Mouse (Mus musculus) ES-Bruce4 (cell line): ENCODE results near the gene Prelp.

Experiments
- CTCF ChIP-seq: IDR thresholded peaks from one replicate; pipeline ENCODE4 v1.8.1; 2011; ENCODE audit warnings: low read depth, low read length
- POLR2A ChIP-seq: IDR thresholded peaks from one replicate; pipeline ENCODE4 v1.8.1; 2011; ENCODE audit warnings: low read length; ENCODE audit not compliant: insufficient read depth

DNA sequence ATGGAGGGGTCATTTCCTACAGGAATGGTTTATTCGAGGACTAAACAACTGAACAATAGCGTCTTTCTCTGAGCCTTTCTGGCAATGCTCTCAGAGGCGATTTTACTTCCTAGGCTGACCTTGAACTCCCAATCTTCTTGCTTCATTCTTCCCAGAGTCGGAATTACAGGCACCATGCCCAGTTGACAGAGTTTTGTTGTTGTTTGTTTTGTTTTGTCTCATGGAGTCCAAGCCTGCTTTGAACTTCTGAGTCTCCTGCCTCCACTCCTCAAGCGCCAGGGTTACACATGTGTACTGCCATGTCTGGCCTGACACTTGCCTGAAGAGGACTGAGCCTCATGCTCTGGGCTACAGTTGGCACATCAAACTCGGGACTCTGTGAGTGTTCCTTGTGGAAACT, 8.2 kb downstream of the Prelp start:
- TF ChIP-seq CTCF = no peak
- no peak for TF ChIP-seq POLR2A
